Mouse (Mus musculus): ENCODE results near the gene Olfr360. TPM values are rescaled to one million over a fixed set of nuclear protein-coding genes. Genes with fewer than 3 reads are reported as not detected.

The Olfr360 gene
- polyA plus RNA-seq (2015; fragmentation: Nextera tagmentation; extraction: Ambion mirVana): not detected in 2 replicates

DNA sequence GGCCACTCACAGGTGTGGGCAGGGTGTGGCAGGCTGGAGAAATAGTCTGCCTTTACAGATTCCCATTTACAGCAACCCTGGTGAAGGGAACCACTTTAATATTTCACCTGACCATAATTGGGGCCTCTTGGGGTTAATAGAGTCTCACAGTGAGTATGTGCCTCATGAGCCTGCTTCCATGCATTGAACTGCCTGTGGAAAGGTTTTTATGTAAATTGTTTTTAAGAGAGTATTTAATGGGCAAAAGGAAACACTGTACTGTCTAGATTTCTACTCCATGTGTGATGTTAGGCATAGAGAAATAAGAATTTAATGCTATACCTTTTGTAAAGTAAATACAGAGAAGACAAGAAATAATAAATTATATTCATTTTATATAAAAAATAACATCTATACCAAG lies at the start of gene Olfr360:
Olfr360 (plus strand) TSS at position 301 of the 400 bp plus-strand sequence.

DNA sequence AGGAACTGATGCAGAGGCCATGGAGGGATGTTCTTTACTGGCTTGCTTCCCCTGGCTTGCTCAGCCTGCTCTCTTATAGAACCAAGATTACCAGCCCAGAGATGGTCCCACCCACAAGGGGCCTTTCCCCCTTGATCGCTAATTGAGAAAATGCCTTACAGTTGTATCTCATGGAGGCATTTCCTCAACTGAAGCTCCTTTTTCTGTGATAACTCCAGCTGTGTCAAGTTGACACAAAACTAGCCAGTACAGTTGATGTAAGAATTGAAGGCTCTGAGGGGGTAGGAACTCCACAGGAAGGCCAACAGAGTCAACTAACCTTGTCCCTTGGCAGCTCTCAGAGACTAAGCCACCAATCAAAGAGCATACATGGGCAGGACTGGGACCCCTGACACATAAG lies 23.6 kb downstream of the Olfr360 start, which contains the start of gene Olfr361:
Olfr361 (minus strand) TSS at position 101 of the 400 bp plus-strand sequence.

DNA sequence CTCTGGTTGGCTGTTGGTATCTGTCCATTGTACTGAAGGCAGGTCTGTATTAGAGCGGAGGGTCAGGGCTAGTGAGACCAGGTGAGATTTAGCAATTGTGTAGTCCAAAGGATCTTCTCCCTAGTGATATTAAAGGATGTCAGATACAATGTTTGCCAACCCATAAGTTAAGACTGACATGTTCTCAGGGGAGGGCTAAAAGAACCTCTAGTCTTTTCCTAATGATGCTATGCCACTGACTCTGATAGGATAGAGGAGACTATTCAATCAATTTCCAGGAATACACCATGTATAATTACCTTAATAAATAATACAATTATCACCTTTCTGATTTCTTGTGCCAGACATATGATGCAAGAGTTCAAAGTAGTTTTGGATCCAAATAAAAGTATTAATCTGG lies 52.3 kb downstream of the Olfr360 start, which contains the start of gene Olfr362:
Olfr362 (minus strand) TSS at position 101 of the 400 bp plus-strand sequence.

Other genes with a start within 250 kb of the Olfr360 start
- gene Olfr3, start 248.7 kb upstream of the Olfr360 start, polyA plus RNA-seq (2015; fragmentation: Nextera tagmentation; extraction: Ambion mirVana): not detected in 2 replicates
- not detected in 2 replicates for gene Olfr350, start 219.4 kb upstream of the Olfr360 start, polyA plus RNA-seq (2015; fragmentation: Nextera tagmentation; extraction: Ambion mirVana)
- not detected in 2 replicates for gene Olfr351, start 203.1 kb upstream of the Olfr360 start, polyA plus RNA-seq (2015; fragmentation: Nextera tagmentation; extraction: Ambion mirVana)
- gene Olfr352, start 197.3 kb upstream of the Olfr360 start, polyA plus RNA-seq (2015; fragmentation: Nextera tagmentation; extraction: Ambion mirVana): not detected in 2 replicates
- gene Olfr353, start 172.8 kb upstream of the Olfr360 start, polyA plus RNA-seq (2015; fragmentation: Nextera tagmentation; extraction: Ambion mirVana): not detected in 2 replicates
- not detected in 2 replicates for gene Olfr354, start 160.1 kb upstream of the Olfr360 start, polyA plus RNA-seq (2015; fragmentation: Nextera tagmentation; extraction: Ambion mirVana)
- gene Olfr355, start 136.8 kb upstream of the Olfr360 start, polyA plus RNA-seq (2015; fragmentation: Nextera tagmentation; extraction: Ambion mirVana): not detected in 2 replicates
- not detected in 2 replicates for gene Olfr356, start 128.6 kb upstream of the Olfr360 start, polyA plus RNA-seq (2015; fragmentation: Nextera tagmentation; extraction: Ambion mirVana)
- not detected in 2 replicates for gene Olfr357, start 71.9 kb upstream of the Olfr360 start, polyA plus RNA-seq (2015; fragmentation: Nextera tagmentation; extraction: Ambion mirVana)
- not detected in 2 replicates for gene Olfr358, start 56.4 kb upstream of the Olfr360 start, polyA plus RNA-seq (2015; fragmentation: Nextera tagmentation; extraction: Ambion mirVana)
- gene Olfr361, start 23.5 kb downstream of the Olfr360 start, polyA plus RNA-seq (2015; fragmentation: Nextera tagmentation; extraction: Ambion mirVana): not detected in 2 replicates
- gene Olfr362, start 52.2 kb downstream of the Olfr360 start, polyA plus RNA-seq (2015; fragmentation: Nextera tagmentation; extraction: Ambion mirVana): not detected in 2 replicates
- not detected in 2 replicates for gene Olfr364-ps1, start 73.6 kb downstream of the Olfr360 start, polyA plus RNA-seq (2015; fragmentation: Nextera tagmentation; extraction: Ambion mirVana)
- not detected in 2 replicates for gene Olfr365, start 122.5 kb downstream of the Olfr360 start, polyA plus RNA-seq (2015; fragmentation: Nextera tagmentation; extraction: Ambion mirVana)
- not detected in 2 replicates for gene Olfr366, start 145.8 kb downstream of the Olfr360 start, polyA plus RNA-seq (2015; fragmentation: Nextera tagmentation; extraction: Ambion mirVana)